Mouse (Mus musculus) liver (tissue): ENCODE data around the gene Msrb3.

Experiments used
- DNase-seq: peaks from one replicate; pipeline ENCODE4 v3.0.0-alpha.2; 2020; ENCODE audit warnings: mixed read lengths

Gene Msrb3

DNA sequence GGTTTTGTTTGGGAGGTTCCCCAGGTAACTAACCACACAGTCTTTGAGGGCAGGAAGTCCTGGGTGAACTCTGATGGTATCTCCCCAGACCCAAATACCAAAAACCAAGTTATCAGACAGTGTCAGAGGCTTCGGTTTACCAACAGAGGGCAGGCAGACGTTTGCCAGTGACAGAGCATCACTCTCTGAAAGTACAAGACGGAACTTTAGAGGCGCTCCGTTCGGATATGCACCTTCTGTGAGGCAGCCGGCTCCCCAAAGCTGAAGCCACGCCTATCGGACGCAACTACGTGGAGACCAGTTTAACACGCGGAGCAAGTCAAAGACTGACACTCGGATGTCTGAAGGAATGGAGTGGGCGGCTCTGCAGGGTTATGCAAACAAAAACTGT is 3.0 kb downstream of the Msrb3 start:
- DNase-seq = peak; percentile 35

GRCm38 (mm10) chr10:120894978-120895898 is 3.7 kb downstream of the Msrb3 start:
- DNase-seq = no peak

DNA sequence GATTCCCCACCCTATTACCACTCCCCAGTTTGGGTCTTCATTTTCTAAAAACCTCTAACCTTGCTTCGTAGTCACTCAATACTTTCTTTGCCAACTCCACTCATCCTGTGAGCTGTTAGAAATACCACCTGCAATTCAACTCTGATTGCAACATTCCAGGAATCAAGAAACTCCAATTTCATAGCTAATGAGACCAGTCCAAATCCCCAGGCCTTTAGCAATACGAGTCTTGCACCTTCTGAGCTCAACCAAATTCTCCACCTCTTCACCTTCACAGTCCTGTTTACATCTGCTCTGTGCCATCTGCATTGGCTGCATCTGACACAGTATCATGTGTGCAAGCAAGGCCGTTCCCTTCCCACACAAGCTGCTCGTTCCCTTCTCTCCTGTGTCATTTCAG is 5.0 kb downstream of the Msrb3 start:
- no peak for DNase-seq

DNA sequence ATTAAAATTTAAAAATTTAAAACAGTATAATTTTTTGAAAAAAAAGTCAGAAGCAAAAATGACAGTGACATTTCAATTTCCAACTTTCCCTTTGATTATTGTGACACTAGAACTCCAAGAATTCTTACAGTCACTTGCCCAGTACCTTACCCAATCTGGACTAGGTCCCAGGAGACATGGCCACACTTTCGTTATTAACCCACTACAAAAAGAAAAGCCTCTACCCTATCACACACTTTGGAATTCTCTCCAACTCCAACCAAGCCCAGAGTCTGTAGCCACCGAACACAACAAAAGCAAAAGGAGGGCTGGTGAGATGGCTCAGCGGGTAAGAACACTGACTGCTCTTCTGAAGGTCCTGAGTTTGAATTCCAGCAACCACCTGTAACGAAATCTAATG is 7.8 kb downstream of the Msrb3 start:
- no peak for DNase-seq

DNA sequence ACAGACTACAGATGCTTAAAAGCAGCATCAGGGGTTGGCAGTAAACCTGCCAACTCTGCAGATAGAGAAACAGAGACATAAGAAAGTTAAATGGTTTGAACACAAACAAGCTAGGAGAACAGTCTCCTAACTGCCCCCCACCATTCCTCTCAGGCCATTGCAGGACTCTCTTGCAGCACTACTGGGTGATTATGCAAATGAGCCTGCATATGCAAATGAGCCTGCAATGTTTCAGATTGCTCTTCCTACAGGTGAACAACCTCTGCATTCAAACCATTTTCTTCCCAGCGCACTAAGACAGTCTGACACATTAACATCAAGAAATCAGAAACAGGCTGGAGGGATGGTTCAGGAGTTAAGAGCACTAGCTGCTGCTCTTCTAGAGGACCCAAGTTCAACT is 8.3 kb downstream of the Msrb3 start:
- no peak for DNase-seq

DNA sequence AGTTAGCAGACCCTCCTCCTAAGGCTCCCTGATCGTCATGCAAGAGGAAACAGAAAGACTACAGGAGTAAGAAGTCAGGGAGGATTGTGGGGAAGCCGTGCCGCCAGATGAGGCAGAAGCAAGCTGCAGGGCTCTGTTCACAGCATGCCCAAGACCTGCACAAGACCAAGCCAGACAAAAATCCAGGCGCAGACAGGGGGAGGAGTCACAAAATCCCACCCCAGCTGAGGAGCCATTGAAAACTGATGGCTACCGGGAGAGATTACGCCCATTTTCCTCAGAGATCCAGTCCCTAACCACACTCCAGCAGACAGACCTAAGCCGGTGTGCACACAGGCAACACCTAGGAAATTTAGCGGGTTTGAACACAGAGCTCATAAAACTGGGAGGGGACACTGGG is 10.4 kb downstream of the Msrb3 start:
- DNase-seq = no peak

DNA sequence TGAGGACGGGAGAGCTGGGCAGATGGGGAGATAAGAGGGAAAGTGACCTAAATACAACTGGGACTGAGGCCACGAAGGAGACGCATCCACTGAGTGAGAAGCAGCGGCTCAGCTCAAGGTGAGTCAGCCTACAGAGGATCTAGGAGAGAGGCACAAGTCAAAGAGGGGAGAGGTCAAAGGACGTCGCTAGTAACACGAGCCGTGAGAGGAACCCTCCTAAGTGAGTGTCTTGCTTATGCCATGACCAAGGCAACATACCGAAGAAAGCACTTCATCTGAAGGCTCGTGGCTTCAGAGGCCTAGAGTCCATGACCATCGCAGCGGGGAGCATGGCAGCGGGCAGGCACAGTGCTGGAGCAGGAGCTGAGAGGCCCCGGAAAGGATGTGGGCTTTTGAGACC is 14.7 kb downstream of the Msrb3 start:
- DNase-seq = no peak

DNA sequence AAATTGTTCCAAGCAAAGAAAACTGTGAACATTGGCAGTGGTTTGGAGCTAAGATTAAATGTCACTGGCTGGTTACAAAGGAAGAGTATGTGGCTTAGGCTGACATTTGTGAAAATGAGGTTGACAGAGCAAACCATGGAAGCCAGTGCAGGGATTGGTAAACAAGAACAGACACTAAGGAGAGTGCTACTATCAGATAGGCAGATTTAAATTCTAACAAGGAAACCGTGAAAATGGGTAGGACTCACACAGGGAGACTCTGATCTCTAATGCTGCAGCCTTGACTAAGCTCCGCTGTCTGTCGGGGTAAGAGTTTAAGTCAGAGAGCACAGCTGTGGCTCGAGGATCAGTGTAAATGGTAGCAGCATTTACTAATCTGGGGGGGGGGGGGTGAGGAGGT is 15.2 kb downstream of the Msrb3 start:
- DNase-seq = no peak

- DNase-seq = no peak
These were observed 15.9 kb downstream of the Msrb3 start for GRCm38 (mm10) chr10:120883069-120883415.

DNA sequence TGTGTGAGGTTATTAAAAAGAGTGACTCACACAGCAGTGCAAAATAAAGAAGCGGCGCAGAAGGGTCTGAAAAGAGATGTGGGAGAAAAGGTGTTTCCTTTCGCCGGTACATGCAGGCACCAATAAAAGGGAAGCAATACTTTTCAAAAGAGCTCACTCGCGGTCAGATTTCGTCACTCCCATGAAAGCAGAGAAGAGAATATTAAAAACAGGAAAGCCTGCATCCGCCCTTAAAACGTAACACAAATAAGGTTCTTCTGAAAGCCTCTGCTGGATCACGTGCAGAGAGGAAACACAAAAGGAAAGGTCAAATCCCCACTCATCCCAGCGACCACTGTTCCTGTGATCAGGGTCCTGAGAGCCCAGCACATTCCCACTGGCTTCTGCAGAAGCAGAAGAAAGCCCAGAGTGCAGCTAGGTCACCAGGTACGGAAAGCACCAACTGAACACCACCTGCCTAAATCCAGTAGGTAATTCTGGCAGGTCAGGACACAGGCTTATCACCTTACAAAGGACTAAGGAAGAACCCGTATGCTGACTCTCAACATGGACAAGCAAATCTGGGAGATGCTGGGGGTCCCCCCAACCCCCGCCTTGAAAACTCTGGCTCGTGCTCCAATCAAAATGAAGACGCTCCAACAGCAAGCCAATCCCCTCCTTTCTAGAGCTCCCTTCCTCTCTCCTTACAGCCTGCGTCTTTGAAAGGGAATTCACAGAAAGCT is 16.4 kb downstream of the Msrb3 start:
- peak; percentile 20 for DNase-seq

- DNase-seq = no peak
These were observed 22.2 kb downstream of the Msrb3 start for GRCm38 (mm10) chr10:120876549-120877270.

DNA sequence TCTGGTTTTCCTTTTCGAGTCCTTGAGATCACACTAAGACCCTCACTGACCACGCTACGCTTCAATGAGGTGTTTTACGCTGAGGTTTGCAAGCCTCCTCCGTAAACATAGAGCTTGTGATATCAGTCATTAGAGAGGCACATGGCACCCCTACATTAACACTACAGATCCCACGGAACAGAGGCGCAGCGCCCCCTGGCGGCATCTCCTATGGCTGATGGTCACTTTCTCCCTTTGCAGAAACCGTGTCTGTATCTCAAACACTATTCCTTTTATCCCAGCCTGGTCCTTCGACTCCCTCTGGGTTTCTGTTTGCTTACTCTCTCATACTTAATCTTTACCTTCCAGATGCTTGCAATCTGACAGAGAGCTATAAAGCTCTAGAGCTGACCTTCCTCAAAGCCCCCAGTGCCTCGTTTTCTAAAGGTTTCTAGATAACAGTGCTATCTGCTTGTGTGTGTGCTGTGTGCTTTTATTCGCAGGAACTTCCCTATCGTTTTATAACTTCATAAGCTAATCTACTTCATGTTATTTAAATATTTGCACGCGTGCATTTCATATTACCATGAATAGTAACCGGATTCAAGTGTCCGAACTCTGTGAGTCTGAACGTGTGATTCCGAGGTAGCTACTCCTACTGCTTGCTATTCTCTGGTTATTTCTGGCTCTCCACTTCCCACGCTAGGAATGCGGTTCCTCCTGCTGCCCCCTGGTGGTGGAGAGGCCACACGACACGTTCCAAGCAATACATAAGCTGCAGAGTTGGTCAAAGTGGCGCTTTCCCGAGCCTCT is 23.0 kb downstream of the Msrb3 start:
- DNase-seq = peak; percentile 82

- no peak for DNase-seq
These were observed 24.6 kb downstream of the Msrb3 start for GRCm38 (mm10) chr10:120874261-120874660.

DNA sequence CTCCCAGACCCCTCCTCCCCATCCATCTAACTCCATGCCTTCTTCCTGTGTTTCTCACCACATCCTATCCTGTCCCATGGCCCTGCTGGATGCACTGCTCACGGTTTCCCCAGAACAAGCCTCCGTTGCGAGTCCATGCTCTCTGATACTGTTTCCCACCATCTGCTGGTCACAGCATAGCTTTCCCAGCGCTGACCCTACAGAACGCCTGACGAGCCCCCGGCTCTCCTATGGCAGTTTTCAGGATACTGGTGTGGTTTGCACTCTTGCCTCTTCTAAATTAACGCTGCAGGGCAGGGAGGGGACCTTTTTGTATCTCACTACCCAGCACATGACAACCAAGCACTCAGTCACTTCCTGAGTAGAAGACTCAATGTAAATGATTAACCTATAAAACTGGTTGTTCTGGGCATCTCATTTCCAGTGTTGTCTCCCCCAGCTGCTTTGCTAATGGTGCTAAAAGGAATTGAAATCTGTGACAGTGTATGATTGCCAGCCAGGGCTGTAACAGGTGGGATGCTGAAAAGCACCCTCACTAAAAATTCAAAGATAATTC is 25.2 kb downstream of the Msrb3 start:
- no peak for DNase-seq

GRCm38 (mm10) chr10:120872483-120872862 is 26.4 kb downstream of the Msrb3 start:
- DNase-seq = peak; percentile 41

- no peak for DNase-seq
These were observed 27.0 kb downstream of the Msrb3 start for GRCm38 (mm10) chr10:120871630-120872482.

- no peak for DNase-seq
These were observed 27.8 kb downstream of the Msrb3 start for GRCm38 (mm10) chr10:120871096-120871495.

DNA sequence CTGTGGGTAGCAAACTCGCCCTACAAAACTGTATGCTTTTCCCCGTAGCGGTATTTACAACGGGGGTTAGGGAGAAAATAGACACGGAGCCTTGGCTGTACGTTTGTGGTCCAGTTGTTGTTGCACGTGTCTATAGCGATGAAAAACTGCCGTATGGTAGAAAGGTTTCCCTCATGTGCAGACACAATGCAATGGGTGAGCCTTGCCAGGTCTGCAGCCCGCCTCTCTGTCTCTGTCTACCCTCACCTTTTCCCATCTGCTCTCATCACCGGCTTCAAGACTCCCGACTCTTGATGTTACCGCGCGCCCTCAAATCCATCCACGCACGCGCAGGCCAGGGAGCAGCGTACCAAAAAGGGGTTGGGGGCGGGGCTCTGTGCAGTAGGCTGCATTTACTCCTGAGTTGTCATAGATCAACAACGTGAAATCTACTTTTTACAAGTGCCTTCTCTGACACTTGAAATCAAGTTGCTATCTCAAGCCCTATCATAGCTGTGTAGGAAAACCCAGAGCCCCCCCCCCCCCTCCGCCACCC is 29.6 kb downstream of the Msrb3 start:
- no peak for DNase-seq

GRCm38 (mm10) chr10:120864446-120864845 is 34.5 kb downstream of the Msrb3 start:
- peak; percentile 65 for DNase-seq

- no peak for DNase-seq
These were observed 37.2 kb downstream of the Msrb3 start for GRCm38 (mm10) chr10:120861674-120862073.

GRCm38 (mm10) chr10:120861194-120861593 is 37.7 kb downstream of the Msrb3 start:
- DNase-seq = peak; percentile 24
